Mouse (Mus musculus): Measurements from ENCODE around the gene Gpc6. TPM values are rescaled to one million over a fixed set of nuclear protein-coding genes. Genes with fewer than 3 reads are reported as not detected.

Gene Gpc6
- polyA plus RNA-seq, 1 experiment: 4.7 TPM

DNA sequence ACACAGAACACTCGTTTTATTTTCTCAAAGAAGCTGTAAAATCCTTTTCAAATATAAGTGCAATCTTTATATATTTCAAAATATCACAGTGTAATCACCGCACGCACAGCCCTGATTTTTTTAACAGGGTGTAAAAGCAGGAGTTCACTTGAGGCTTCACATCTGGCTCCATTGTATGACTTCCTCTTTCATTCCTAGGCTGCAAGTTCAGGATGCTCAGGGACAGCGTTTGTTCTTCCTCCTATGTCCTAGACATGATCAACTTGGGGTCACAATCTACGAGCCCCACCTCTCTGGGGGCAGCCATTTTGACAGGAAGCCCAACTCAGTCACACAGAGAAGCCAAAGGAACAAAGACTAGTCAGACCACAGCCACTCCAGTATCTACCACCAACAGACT lies 1094.2 kb downstream of the Gpc6 start:
- Histone ChIP-seq H3K4me1 (ENCODE audit: control insufficient read depth, insufficient read depth, low read length) (no peaks in the 10 kb centered on the region), H3K4me3 (ENCODE audit: insufficient read depth, low read length) (no peak overlapping the region)
- TF ChIP-seq CTCF (IDR thresholded peaks at IDR 0.05; ENCODE audit: extremely low read depth, insufficient read depth, low read length) (no peak), POLR2A (IDR thresholded peaks at IDR 0.05; ENCODE audit: extremely low read depth, insufficient read depth, low read length) (no peak)

DNA sequence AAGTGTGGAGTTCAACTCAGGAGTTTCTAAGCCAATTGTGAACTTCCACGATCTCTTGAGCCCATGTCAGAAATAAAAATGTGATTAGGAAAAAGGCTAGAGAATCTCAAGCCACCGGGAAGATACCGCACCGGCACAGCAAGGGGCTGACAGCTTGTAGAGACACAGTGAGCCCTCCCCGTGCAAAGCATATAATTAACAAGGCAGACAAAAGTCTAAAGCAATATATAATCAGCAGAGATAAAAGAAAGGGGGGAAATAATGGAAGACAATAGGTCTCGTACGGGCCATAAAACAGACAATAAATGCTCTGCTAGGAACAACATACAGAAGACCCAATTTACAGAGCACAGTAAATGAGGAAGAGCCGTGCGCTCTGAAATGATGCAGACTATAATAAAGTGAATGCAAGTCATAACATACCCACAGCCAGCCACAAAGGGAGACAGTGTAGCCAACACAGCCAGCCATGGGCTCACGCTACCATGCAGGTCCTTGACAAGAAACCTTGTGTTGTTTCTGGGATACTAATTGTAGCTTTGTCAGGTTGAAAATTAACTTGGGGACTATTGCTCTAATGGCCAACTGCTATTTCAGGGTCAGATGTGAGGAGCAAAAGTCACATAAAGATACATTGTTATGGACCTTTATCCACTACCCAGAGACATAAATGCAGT lies 1096.9 kb downstream of the Gpc6 start:
- Histone ChIP-seq H3K4me3 (ENCODE audit: insufficient read depth, low read length) (no peak overlapping the region), H3K27ac (ENCODE audit: insufficient read depth, low read length) (no peak overlapping the region), H3K4me1 (ENCODE audit: control insufficient read depth, insufficient read depth, low read length) (no peaks in the 10 kb centered on the region)
- no peak for TF ChIP-seq CTCF (IDR thresholded peaks at IDR 0.05; ENCODE audit: extremely low read depth, insufficient read depth, low read length)
- no peak for TF ChIP-seq POLR2A (IDR thresholded peaks at IDR 0.05; ENCODE audit: extremely low read depth, insufficient read depth, low read length)

More for the DNA sequence above, 1094.2 kb downstream of the Gpc6 start:
- no peak overlapping the region for H3K27ac ChIP-seq (ENCODE audit: insufficient read depth, low read length)

All from cortical plate, adult 2 months (tissue).